33 mouse cellular contexts compared by ENCODE assay signal in the genomic region with DNA sequence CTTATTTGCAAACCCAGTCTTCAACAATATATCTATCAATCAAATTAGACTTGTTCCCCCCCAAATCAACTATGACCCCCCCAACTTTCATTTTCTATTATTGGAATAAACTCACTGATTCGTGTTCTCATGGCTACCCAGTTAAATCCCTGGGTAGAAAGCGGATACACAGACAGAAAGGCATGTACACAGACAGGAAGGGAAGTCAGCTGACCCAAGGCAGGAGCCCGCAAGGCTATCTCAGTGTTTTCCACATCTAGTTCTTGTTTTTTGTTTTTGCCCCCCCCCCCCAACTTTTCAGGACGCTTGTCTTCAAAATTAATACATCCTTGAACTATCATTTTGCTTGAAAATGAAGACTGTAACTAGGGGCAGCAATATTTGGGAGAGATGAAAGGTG. TPM values are rescaled to one million over a fixed set of nuclear protein-coding genes. Genes with fewer than 3 reads are reported as not detected.
DNase-seq lines count a peak whose midpoint lies in the region; ATAC-seq and TF ChIP-seq lines count a peak whose summit lies in the region.
"Had no signal": no experiment of that assay in that cellular context is flagged by ENCODE, and none has a peak within 500 bp of the region (broad histone marks: within the 10 kb centered on the region; RNA-seq: fewer than 3 reads in every experiment).

No protein-coding gene starts in this region.

- no peak overlapping the region for H3K4me3 ChIP-seq in forebrain, embryonic 10.5 days
- no peak overlapping the region for H3K4me3 ChIP-seq in forebrain, embryonic 11.5 days (ENCODE audit: low read depth, low read length)
- H3K4me3 ChIP-seq in bone marrow, adult 2 months (replicated peaks; ENCODE audit: control insufficient read depth, low read depth, low read length) = no peak overlapping the region
- H3K4me3 ChIP-seq in midbrain, embryonic 10.5 days = no peak overlapping the region
- no peak overlapping the region for H3K4me3 ChIP-seq in kidney, adult 2 months (ENCODE audit: insufficient read depth, low read depth, low read length)
- H3K4me3 ChIP-seq: embryonic facial prominence, embryonic 13.5 days; forebrain, embryonic 12.5 days; heart, embryonic 12.5 days; hindbrain, embryonic 10.5 days; hindbrain, embryonic 15.5 days; left cerebral cortex, adult 2 months; liver, embryonic 13.5 days had no signal

- peak overlapping the region; percentile 58; the same call in 1 of the 2 replicates for H3K27ac ChIP-seq in forebrain, embryonic 10.5 days
- no peak overlapping the region for H3K27ac ChIP-seq in forebrain, embryonic 11.5 days (ENCODE audit: low read depth, low read length)
- peak overlapping the region; percentile 64; the same call in 1 of the 2 replicates for H3K27ac ChIP-seq in bone marrow, adult 2 months (ENCODE audit: control insufficient read depth, insufficient read depth, low read depth, low read length, poor library complexity)
- H3K27ac ChIP-seq in midbrain, embryonic 10.5 days (replicated peaks) = no peak overlapping the region
- no peak overlapping the region for H3K27ac ChIP-seq in kidney, adult 2 months (ENCODE audit: insufficient read depth, low read depth, low read length)
- H3K27ac ChIP-seq: forebrain, embryonic 12.5 days; hindbrain, embryonic 10.5 days; hindbrain, embryonic 15.5 days; left cerebral cortex, adult 2 months; liver, embryonic 13.5 days had no signal

- TF ChIP-seq POLR2A in bone marrow, adult 2 months (IDR thresholded peaks at IDR 0.05; ENCODE audit: borderline replicate concordance, control insufficient read depth, low read depth, low read length) = no peak
- TF ChIP-seq POLR2A in kidney, adult 2 months (IDR thresholded peaks at IDR 0.05; ENCODE audit: low read depth, low read length) = no peak

- WGBS in forebrain, embryonic 10.5 days = 79% methylated on average over 4 of the region's 4 CpGs
- 85% methylated on average over 4 of the region's 4 CpGs for WGBS in forebrain, embryonic 11.5 days
- 13% methylated on average over 4 of the region's 4 CpGs for WGBS in bone marrow, adult 2 months
- WGBS in midbrain, embryonic 10.5 days = 74% methylated on average over 4 of the region's 4 CpGs
- WGBS in kidney, adult 2 months = 84% methylated on average over 4 of the region's 4 CpGs

- TF ChIP-seq CTCF in bone marrow, adult 2 months (IDR thresholded peaks at IDR 0.05; ENCODE audit: control insufficient read depth, insufficient read depth, low read length) = no peak
- no peak for TF ChIP-seq CTCF in kidney, adult 2 months (conservative IDR thresholded peaks at IDR 0.05; ENCODE audit: insufficient read depth, insufficient read length, low read depth, low read length)

- ATAC-seq in forebrain, embryonic 11.5 days (replicated peaks; ENCODE audit: low FRiP score) = no peak
- ATAC-seq in granulocyte monocyte progenitor cell, adult 5-6 weeks (replicated peaks; ENCODE audit: poor library complexity, severe bottlenecking) = peak; percentile 77
- peak; percentile 83 for ATAC-seq in megakaryocyte progenitor cell, adult 5-6 weeks (replicated peaks; ENCODE audit: poor library complexity)
- ATAC-seq: inflammation-experienced regulatory T-cells, adult 6 months; midbrain, embryonic 16.5 days; Patski had no signal

- peaks cover 22% of the 10 kb centered on the region for H3K36me3 ChIP-seq in forebrain, embryonic 10.5 days (replicated peaks)
- no peaks in the 10 kb centered on the region; the same call in 1 of the 2 replicates for H3K36me3 ChIP-seq in forebrain, embryonic 11.5 days (ENCODE audit: control insufficient read depth, insufficient read depth, low read length)
- no peaks in the 10 kb centered on the region for H3K36me3 ChIP-seq in midbrain, embryonic 10.5 days
- H3K36me3 ChIP-seq in kidney, adult 2 months (ENCODE audit: control insufficient read depth, insufficient read depth, low read length) = no peaks in the 10 kb centered on the region
- H3K36me3 ChIP-seq: G1E; hindbrain, embryonic 15.5 days; liver, embryonic 13.5 days had no signal

- peaks cover 10% of the 10 kb centered on the region; the same call in 1 of the 2 replicates for H3K9me3 ChIP-seq in forebrain, embryonic 10.5 days
- no peaks in the 10 kb centered on the region for H3K9me3 ChIP-seq in forebrain, embryonic 11.5 days (ENCODE audit: control insufficient read depth, low read length)
- no peaks in the 10 kb centered on the region for H3K9me3 ChIP-seq in midbrain, embryonic 10.5 days (replicated peaks)
- H3K9me3 ChIP-seq: embryonic facial prominence, embryonic 13.5 days; forebrain, embryonic 12.5 days; heart, embryonic 12.5 days; hindbrain, embryonic 10.5 days; hindbrain, embryonic 15.5 days; liver, embryonic 13.5 days had no signal

- peaks cover 46% of the 10 kb centered on the region for H3K4me1 ChIP-seq in forebrain, embryonic 10.5 days
- H3K4me1 ChIP-seq in forebrain, embryonic 11.5 days (replicated peaks; ENCODE audit: control insufficient read depth, insufficient read depth, low read length) = peaks cover 17% of the 10 kb centered on the region; the same call in 1 of the 2 replicates
- peaks cover 2% of the 10 kb centered on the region; the same call in 1 of the 2 replicates for H3K4me1 ChIP-seq in bone marrow, adult 2 months (ENCODE audit: control insufficient read depth, insufficient read depth, low read length)
- H3K4me1 ChIP-seq in midbrain, embryonic 10.5 days = peaks cover 5% of the 10 kb centered on the region
- 0 out of 2 replicates have a peak, but pooled peaks cover 6% of the 10 kb centered on the region for H3K4me1 ChIP-seq in kidney, adult 2 months (ENCODE audit: control insufficient read depth, insufficient read depth, low read length)
- H3K4me1 ChIP-seq: liver, embryonic 13.5 days had no signal

- no peak for DNase-seq in forebrain, embryonic 10.5 days (ENCODE audit: extremely low spot score, low spot score)
- no peak for DNase-seq in forebrain, embryonic 11.5 days (ENCODE audit: low spot score)
- DNase-seq in midbrain, embryonic 10.5 days (ENCODE audit: low spot score) = no peak
- DNase-seq in kidney, adult 2 months = no peak
- no peak for DNase-seq in embryo, embryonic 10 days (ENCODE audit: low spot score)
- DNase-seq: adrenal gland, postnatal 10 days; cerebellum, adult 18-20 months; cerebellum, postnatal 14 days; gastrocnemius, postnatal 14 days; heart, adult 18-20 months; kidney, postnatal 14 days; liver, embryonic 13.5 days; lung, adult 18-20 months; lung, postnatal 4 days; right cerebral cortex, postnatal 25 days; spleen, adult 18-20 months; thymus, adult 18-20 months; thymus, postnatal 36 days had no signal

- no peak overlapping the region for H3K9ac ChIP-seq in forebrain, embryonic 11.5 days (ENCODE audit: low read length)
- H3K9ac ChIP-seq: embryonic facial prominence, embryonic 13.5 days; forebrain, embryonic 12.5 days; heart, embryonic 12.5 days; hindbrain, embryonic 15.5 days; liver, embryonic 13.5 days had no signal

- H3K4me2 ChIP-seq in forebrain, embryonic 11.5 days (ENCODE audit: low read depth, low read length, severe bottlenecking) = no peak overlapping the region
- H3K4me2 ChIP-seq: forebrain, embryonic 12.5 days; heart, embryonic 12.5 days; hindbrain, embryonic 15.5 days; liver, embryonic 13.5 days; midbrain, embryonic 11.5 days had no signal

- peaks cover 6% of the 10 kb centered on the region for H3K27me3 ChIP-seq in forebrain, embryonic 10.5 days (ENCODE audit: poor library complexity, severe bottlenecking)
- no peaks in the 10 kb centered on the region for H3K27me3 ChIP-seq in forebrain, embryonic 11.5 days (ENCODE audit: control insufficient read depth, insufficient read depth, low read length)
- H3K27me3 ChIP-seq in midbrain, embryonic 10.5 days (ENCODE audit: low read depth, poor library complexity, severe bottlenecking) = 0 out of 2 replicates have a peak, but pooled peaks cover 4% of the 10 kb centered on the region
- H3K27me3 ChIP-seq in kidney, adult 2 months (replicated peaks; ENCODE audit: control insufficient read depth, insufficient read depth, low read length) = no peaks in the 10 kb centered on the region
- H3K27me3 ChIP-seq: embryonic facial prominence, embryonic 13.5 days; heart, embryonic 12.5 days; hindbrain, embryonic 15.5 days; liver, embryonic 13.5 days; Patski had no signal

RNA-seq across cellular contexts. Expression of a gene that starts 51.1 kb away (rescaled TPM):
- 4.9 and 5.7 TPM in 2 replicates for polyA plus RNA-seq in forebrain, embryonic 10.5 days (2016; fragmentation: Nextera tagmentation; extraction: Ambion mirVana)
- 6.1 and 8.2 TPM in 2 replicates for polyA plus RNA-seq in forebrain, embryonic 11.5 days (2014; fragmentation: Nextera tagmentation; extraction: Ambion mirVana)
- polyA plus RNA-seq in bone marrow, adult 2 months (2011; ENCODE audit: insufficient read depth, insufficient read length, low replicate concordance, missing spikeins) = 1.8 and 3.7 TPM in 2 replicates
- 0.60 and 0.84 TPM in 2 replicates for total RNA-seq in granulocyte monocyte progenitor cell, adult 5-6 weeks (2014; fragmentation: Nextera tagmentation)
- 0.36 and 0.52 TPM in 2 replicates for total RNA-seq in granulocyte monocyte progenitor cell, adult 5-6 weeks (2017)
- 0.51 and 1.0 TPM in 2 replicates for total RNA-seq in megakaryocyte progenitor cell, adult 5-6 weeks (2015)
- total RNA-seq in megakaryocyte progenitor cell, adult 5-6 weeks (2017) = 1.0 and 1.3 TPM in 2 replicates
- polyA plus RNA-seq in midbrain, embryonic 10.5 days (2016; fragmentation: Nextera tagmentation; extraction: Ambion mirVana) = 3.2 TPM in 2 replicates
- 7.8 and 9.4 TPM in 2 replicates for polyA plus RNA-seq in kidney, adult 2 months (2012; rRNA removed)
- total RNA-seq: neutrophil, adult 5-6 weeks had no signal
- polyA plus RNA-seq: G1E had no signal

Comparison
In these comparisons a context has a peak if more than half of its experiments do, and no peak if none do; other contexts are left out.
1. H3K27ac ChIP-seq: peak in forebrain, embryonic 10.5 days (single experiment) and bone marrow, adult 2 months (single experiment); none in forebrain, embryonic 11.5 days (single experiment), midbrain, embryonic 10.5 days (single experiment) and kidney, adult 2 months (single experiment).